Mouse (Mus musculus): ENCODE results near the gene Lmna.

Gene Lmna

GRCm38 (mm10) chr3:88450379-88451131 lies 59.2 kb downstream of the Lmna start:
- DNase-seq (ENCODE audit: low read depth in 1 of 2, low spot score in 2 of 2) = no peak

DNA sequence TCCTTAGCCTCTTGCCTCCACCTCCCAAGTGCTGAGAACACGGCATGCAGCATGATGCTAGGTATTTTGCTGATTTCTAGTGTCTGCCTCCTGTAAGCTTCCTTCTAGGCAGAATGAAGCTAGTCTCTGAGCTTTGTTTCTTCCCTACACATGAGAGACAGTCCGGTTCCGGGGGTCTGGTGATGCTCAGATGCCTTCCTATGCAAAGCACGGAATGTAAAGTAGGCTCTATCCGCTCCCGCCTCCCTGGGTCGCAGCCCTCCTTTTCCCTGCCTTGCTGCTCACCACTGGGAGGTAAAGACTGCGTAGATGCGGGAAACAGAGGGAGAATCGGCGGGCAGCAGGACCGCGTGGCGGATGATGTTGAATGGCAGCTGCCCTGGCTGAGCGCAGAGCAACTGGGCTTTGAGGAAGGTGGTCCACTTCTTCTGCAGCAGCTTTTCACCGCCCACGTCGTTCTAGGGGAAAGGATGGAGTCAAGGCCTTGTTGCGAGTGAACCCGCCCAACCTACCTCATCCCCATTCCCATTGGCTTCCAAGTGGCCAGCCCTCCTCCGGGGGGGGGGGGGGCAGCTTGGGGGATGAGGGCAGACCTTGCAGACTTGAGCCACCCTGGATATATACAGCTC lies 60.2 kb downstream of the Lmna start:
- DNase-seq (ENCODE audit: low read depth in 1 of 2, low spot score in 2 of 2) = no peak

- no peak for DNase-seq (ENCODE audit: low read depth in 1 of 2, low spot score in 2 of 2)
Observed at GRCm38 (mm10) chr3:88448443-88448842, 61.3 kb downstream of the Lmna start.

- no peak for DNase-seq (ENCODE audit: low read depth in 1 of 2, low spot score in 2 of 2)
Observed at GRCm38 (mm10) chr3:88447676-88448183, 62.0 kb downstream of the Lmna start.

GRCm38 (mm10) chr3:88446471-88447123 lies 63.2 kb downstream of the Lmna start:
- DNase-seq (ENCODE audit: low read depth in 1 of 2, low spot score in 2 of 2) = no peak

- DNase-seq (ENCODE audit: low read depth in 1 of 2, low spot score in 2 of 2) = no peak
Observed at GRCm38 (mm10) chr3:88442888-88443287, 66.9 kb downstream of the Lmna start.

- DNase-seq (ENCODE audit: low read depth in 1 of 2, low spot score in 2 of 2) = no peak
Observed at GRCm38 (mm10) chr3:88442488-88442887, 67.3 kb downstream of the Lmna start.

DNA sequence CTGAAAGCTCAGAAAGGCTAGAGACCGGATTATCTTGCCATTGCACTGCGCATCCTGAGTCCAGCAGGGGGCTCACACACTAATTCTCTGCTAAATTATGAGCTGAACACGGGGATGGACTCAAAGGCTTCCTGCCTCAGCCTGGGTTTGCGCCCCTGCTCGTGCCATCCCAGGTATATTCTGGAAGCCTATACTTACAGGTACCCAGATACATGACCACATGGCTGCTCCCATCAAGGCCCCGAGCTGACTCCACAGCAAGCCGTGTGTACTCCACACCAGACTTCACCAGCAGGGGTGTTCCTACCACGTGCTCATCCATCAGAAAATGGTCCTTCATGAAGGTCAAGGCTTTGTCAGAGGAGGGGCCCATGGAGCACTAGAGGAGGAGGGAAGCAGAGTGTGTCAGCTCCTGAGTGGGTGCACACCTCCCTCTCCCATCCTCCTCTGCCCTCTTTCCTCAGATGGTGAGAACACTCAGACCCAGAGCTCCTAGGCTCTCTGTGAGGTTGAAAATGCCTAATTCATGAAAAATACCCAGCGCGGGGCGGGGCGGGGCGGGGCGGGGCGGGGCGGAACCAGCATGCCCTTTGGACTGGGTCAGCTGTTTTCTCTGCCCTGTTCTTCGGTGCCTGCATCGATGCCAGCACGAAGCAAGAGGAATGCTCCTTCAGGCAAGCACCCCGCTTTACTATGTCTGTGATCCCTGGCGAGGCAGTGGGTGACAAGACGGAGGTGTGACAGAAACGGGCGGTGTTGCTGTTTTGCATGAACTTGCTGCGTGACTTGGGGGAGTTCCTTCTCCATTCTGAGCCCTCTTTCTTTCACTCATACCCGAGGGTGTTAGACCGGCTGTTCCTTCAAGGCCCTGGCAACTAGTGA lies 69.0 kb downstream of the Lmna start:
- no peak for DNase-seq (ENCODE audit: low read depth in 1 of 2, low spot score in 2 of 2)

DNA sequence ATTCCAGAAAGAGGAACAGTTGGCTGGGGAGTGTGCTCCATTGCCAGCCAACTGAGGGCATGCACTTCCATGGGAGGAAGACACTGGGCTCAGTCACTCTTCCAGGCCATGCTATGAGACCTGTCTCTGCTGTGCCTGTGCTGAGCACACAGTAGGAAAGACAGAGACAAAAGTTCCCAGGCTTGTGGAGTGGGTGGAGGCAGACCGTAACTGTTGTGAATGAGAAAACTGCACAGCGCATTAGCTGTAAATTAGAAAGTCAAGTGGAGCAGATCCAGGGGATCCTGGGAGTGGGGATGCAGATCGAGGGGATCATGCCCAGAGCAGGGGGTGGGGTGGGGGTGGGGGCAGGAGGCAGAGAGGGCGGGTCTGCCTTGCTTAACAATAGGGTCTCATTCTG lies 70.2 kb downstream of the Lmna start:
- DNase-seq (ENCODE audit: low read depth in 1 of 2, low spot score in 2 of 2) = no peak

DNA sequence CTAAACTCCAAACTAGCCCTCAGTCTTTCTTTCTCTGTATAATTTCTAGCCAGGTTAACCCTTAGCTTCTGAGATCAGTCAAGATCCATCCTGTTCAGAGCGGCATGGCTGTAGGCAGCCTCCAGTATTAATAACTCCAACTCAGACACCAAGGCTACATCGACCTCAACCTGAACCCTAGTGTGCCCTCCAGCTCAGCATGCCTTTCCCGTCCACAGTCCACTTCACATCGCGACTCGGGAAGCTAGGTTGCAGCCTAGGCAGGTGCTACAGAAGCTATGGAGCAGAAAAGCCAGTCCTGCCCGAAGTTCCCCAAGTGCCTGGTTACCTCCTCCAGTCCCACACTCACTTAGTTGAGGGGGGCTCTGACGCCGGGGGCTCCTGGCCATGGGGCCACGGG lies 72.3 kb downstream of the Lmna start:
- no peak for DNase-seq (ENCODE audit: low read depth in 1 of 2, low spot score in 2 of 2)

DNA sequence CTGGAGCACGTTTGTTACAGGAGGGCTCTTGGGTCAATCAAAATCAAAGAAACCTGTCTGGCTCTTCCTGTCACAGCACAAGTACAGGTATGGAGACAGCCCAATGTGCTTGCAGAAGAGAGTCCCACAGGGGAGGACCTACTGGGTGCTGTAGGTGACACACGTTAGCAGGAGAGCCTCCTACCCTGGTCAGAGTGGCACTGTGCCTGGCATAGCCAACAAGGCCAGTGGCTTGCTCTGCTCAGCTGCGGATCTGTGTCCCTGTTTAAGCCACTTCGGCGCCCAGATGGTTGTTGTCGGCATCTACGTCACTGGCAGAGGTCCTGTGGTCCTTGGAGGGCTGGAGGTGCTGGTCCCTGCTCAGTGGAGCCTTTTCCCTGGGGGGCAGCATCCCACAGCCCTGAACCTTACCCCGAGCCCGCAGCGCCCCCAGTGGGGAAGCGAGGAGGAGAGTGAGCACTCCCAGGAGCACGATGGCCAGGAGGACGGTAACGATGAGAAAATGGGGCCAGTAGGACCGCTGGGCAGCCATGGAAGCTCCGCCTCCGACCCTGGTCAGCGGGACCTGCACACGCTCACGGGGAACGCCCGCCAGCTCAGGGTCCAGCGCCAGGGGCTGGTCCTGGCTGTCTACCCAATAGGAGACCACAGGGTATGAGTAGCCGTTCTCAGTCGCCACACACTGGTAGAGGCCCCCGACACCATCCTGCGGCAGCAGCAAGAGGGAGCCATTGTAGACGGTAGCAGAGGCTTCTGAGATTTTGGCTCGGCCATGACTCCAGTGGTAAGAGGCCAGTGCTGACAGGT lies 73.2 kb downstream of the Lmna start:
- DNase-seq (ENCODE audit: low read depth in 1 of 2, low spot score in 2 of 2) = no peak

DNA sequence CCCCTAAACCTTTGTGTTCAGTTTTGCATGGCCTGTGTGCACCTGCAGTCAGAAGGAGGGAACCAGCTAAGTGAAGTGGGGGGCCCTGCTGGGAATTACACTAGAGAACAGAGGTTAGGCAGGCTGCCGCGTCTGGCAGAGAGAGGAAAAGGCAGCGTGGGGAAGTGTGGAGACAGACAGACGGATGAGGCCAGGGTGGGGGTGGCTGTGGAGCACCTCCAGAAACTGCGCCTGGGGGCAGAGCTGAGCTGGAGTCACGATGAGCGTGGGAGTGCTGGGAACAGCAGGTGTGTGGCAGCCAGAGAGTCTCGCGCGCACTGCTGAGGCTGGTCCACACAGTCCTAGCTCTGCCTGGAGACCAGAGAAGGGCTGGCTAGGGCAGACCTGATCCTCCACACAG lies 74.2 kb downstream of the Lmna start:
- no peak for DNase-seq (ENCODE audit: low read depth in 1 of 2, low spot score in 2 of 2)
